Mouse (Mus musculus) cerebellum, adult 11 months (tissue): ENCODE data around the gene Fndc9.

Experiments used
- DNase-seq: peaks from one replicate; pipeline ENCODE4 v3.0.0; 2022

Fndc9 gene

DNA sequence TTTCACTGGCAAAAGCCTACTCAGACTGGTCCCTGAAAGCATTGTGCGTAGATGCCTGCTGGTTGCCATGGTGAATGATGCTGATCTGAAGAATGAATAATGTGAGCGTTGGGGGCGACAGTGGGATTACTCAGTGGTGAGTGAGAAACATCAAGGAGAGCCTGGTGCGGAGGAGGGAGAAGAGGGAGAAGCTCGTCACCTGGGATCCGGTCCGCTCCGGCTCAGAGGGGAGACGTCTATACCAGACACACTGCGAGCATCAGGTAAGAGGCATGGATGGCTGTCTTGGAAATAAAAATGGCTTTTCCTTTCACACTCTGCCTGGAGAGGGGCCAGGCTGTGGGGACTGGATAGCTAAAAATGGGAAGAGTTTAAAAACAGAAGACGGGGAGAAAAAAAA lies at the start of gene Fndc9:
Gene Fndc9 (plus strand): TSS at position 198 of the 400 bp plus-strand sequence.
- no peak for DNase-seq

DNA sequence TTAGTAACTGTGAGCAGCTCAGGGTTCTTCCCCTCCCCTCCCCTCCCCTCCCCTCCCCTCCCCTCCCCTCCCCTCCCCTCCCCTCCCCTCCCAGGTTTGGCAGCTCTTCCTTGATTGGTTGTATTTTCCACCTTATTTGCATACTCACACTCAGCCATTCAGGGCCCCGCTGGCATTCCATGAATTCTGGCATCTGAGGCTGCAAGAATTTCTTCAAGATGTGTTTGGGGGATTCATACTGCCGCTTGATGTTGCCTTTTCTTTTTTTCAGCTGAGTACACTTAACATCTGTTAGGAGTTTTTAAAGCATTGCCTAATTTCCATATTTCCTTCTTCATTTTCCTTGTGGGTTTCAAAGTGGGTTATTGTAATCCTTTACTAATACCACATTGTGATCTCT lies 47.0 kb upstream of the Fndc9 start:
- DNase-seq: no peak

DNA sequence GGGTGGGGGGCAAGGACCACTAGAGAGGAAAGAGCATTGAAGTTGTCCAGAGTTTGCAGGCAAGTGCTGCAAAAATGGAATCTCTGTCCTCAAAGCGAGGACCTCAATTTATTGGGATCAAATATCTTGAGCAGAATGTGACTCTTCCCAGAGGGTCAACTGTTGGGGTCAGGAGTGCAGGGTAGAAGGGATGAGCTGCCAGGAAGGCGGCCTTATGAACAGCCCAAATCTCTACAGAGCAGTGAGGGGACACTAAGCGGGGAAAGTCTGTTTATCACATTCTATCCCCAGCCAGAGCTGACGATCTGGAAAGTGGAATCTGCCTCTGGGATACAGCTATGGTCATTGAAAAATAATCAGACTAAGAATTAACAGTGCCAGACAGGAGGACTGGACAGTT lies 41.2 kb upstream of the Fndc9 start:
- DNase-seq: no peak

DNA sequence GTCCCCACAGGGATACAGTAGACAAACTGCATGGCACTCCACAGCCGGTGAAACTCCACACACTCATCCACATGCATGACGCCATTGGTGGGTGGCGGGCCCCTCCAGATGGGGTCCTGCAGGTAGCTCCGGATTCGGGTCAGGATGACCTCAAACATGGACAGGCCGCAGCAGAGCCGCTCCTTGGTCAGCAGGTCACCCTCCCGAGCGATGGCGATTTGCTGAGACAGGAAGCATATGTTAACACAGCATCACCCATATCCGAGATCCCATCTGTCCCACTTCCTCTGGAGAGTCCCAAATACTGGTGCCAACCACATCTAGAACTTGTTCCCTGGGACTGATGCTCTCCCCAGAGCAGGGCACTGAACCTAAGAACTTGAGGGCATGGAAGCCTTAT lies 34.7 kb upstream of the Fndc9 start:
- peak; percentile 36 for DNase-seq

DNA sequence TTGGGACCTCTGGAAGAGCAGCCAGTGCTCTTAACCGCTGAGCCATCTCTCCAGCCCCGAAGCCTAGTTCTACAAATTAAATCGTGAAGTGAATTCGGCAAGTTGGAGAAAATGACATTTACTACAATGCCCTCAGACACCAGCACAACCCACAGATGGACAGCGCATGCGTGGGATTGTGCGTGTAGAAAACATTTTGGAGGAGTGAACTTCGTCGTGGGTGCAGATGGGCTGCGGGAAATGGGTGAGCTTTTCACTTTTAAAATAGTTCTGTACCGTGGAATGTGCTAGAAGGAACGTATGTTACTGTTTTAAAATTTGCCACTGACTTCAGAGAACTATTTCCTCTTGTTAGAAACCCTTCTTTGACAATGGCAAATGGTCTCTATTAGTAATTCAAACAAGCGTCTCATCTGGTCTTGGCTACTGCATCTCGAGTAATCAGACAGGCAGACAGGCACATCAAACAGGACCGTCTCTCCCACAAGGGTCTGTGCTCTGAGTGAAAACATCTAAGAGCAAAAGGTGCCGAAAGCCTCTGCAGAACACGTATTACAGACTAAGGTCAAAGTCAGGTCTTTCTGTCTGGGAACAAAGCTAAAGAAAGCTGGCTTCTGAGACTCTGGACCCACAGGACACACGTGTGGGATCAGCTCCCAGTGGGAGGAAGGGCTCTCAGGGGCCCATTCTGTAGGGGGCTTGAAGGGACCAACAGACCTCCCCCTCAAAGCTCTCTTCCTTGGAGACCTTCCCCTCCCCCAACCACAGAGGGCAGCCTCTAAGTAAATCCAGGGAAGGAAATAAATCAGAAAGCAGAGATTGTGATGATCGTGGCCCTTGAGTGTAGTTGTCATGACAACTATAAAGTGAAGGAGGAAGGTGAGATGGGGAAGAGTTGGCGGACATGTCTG lies 33.4 kb upstream of the Fndc9 start:
- DNase-seq: no peak

DNA sequence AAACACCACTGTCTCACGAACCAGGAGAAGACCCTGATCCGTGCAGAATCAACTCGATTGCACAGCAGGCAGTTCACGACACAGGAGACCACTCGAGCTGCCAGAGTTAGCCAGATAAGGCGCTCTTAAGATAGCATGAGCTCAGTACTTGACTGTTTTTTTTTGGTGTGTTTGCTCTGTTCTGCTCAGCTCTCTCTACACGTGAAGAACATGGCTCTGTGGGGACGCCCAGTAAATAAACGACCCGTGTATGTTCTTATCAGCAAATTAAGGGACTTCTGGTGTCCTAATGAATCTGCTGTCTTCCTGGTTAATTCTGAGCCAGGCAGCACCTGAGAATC lies 32.8 kb upstream of the Fndc9 start:
- DNase-seq: no peak

DNA sequence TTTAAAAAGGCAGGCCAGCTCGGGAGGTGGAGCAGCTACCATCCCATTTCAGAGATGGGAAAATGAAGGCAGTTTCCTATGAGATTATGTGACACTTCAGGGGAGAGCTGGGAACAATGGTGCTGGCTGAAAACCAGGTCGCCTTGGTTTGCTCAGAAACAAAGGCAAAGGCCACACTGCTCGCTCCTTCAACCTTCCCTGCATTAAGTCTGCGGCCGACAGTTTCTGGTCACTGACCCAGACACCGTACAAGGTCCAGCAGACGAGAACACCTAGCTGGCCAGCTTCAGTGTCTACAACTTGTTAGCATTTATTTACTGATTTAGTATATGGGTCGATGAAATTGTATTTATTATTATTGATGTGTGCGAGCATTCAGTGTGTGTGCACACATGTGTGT lies 30.5 kb upstream of the Fndc9 start:
- no peak for DNase-seq

DNA sequence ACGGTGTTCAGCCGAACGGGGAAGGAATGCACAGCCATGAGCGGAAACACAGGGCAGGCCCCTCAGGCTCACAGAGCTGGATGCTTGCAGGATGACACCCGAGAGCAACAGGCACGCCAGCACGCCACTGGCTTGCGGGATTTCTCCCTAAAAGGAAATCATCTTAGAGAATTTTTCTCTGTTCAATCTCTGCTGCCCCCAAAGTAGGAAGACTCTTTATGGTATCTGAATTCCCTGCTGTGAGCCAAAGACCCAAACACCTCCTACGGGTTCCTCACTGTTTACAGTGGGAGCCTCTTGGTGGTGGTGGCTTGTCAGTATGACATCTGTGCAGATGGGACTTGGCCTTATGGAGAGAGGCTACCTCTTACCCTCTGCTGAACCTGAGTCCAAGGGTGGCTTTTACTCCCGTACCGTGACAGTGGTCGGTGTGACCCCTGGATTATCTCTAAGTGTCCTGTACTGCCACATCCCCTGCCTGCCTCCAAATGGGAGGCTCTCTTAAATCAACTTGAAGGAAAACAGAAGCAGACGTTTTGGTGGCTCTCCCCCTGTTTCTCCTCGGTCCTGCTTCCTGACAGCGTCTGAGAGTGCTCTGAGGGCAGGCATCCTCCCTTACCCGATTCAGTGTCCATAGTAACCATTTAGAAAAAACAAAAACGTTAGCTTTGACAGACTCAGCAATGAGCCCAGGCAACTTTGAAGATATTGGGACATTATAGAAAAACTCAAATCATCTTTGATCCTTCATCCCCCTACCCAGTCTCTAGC lies 29.5 kb upstream of the Fndc9 start:
- DNase-seq: no peak

DNA sequence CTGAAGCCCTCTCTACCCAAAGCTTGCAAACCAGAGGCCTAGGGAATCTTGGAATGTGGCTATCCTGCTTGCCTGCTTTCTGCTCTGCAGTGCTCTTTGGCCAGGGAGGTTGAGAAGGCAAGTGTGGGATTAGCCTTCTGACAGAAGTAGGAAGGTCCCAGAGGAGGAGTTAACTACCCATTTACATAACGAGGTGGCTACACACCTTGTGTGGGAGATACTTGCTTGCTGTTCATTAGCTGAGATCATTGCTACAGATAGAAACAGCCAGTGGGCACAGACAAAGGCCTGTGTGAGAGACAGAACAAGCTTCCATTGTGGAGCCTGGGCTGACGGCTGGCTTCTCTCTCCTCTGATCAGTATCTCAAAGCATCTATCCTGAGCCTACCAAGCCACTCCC lies 25.4 kb upstream of the Fndc9 start:
- no peak for DNase-seq

DNA sequence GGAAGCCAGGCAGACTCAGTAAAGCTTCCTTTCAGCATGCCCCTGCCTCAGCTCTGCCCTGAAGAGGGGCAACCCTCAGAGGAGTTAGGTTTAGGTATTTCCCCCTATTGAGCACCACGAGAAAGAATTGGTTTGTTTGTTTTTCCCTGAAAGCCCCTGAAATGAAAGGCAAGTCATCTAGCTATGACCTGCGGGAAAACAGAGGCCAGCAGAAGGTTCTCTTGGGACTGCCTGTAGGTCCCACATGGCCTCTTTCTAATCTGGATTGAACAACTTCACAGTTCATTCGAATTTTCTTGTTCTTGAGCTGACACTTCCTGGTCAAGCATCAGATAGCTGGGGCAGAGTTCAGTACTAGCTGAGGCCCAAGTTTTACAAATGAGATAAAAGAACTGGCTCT lies 23.5 kb upstream of the Fndc9 start:
- DNase-seq: no peak

DNA sequence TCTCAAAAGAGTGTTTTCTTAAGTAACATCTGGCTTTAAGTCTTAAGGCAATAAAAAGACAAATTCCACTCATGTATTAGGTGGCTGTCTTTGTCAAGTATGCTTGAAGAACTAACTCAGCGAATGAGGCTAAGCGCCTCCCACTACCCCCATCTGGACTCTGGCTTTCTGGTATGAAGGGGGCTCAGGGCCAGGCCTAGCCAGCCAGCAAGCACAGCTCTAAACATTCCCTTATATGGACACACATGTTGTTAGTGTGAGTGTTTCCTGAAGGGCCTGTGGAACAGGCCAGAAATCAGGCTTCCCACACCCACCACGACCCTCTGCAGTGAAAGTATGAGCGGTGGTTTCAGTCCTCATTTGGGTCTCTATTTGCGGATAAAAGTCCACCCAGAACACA lies 21.5 kb upstream of the Fndc9 start:
- no peak for DNase-seq

DNA sequence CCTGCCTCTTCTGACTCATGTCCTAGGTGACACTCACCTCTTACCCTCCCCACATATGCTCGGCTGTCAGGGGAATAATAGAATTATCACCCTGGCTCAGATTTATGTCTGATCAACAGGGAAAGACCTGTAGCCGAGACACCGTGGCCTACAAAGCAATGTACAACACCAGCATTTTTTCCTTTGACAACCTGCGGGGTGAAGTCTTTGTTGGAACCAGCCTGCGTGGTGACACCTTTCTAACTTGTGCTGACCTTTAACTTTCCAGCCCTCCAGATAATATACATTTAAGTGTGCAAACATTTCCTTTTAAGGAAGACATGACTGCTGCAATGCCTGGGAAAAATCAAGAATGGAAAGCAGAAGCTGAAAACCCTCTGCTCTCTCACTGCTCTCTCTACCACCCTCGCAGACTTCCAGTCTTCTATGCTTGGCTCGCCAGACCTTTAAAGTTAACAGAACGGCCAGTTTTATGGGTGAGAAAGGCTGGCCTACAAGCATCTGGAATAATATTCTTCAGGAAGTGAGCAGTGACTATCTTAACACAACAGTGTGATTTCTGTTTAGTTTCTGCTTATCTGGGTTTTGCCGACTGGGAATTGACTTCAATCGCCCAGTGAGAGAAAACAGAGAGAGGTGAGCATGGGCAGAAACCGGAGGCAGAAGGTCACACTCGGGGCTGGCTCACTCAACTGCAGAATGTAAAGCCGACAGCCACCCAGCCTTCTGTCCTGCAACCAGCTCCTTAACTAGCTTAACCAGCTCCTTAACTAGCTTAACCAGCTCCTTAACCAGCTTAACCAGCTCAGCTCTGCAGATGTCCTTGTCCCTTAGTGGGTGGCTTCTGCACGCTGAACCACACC lies 20.7 kb upstream of the Fndc9 start:
- no peak for DNase-seq

DNA sequence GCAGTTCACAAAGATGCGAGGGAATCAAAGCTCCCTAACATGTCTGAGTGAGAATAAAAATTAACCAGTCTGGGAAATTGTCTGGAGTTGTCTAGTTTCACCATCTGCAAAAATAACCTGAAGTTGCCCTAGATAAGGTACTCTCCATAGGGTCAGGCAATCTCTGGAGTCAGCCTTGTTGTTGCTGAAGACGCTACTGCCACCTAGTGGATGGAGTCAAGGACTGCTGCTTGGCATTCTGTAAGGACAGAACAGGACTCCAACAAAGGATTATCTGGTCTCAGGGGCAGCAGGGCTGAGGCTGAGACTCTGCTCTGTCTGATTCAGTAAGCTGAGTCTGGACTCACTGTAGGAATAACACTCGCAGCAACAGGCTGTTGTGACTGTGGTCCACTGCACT lies 20.0 kb upstream of the Fndc9 start:
- DNase-seq: peak; percentile 50

DNA sequence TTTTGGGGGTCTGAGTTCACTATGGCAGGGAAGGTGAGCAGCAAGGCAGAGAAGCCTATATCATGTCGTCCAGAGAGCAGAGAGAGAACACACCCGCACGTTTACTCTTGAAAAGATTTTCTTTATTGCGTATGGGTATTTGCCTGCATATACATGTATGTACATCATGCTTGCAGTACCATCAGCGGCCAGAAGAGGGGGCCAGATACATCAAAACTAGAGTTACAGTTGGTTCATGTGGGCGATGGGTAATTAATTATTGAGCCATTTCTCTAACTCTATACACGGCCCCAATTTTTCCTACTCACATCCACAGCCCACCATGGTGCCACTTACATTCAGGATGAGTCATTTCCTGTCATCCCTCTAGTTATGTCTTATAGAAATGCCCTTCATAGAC lies 18.7 kb upstream of the Fndc9 start:
- DNase-seq: peak; percentile 32

DNA sequence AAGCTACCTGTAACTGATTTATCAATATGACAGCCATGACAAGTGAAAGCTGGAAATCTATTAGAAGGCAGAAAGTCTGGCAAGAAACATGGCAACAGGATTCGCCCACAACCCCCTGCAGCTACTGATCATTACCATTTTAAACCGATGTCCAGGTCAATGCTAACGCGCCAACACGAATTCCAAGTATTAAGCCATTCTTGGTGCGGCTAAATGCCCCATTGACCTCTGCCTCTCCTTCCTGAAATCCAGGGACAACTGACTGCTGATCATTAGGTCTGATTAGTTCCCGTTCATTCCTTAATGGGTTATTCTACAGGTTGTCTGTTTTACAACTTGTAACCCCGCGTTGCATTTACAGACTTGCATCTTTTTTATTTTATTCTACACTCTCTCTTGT lies 17.6 kb upstream of the Fndc9 start:
- no peak for DNase-seq

DNA sequence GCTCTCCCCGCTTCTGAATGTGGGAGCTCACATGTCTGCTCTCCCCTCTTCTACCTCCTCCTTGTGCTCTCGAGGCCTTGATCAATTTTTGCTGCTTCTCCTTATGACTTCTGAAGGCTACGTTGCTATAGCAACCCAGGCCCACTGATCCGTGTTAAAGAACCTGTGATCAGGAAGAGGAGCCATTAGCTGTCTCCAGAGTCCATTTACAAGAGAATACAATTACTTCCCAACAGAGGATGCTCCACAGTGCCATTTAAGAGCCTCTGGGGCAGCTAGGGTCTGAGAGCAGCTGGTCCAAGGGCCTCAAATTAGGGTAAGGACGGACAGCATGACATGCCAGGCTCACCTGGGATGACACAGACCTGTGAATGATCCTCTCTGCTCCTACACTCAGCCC lies 16.7 kb upstream of the Fndc9 start:
- DNase-seq: no peak

DNA sequence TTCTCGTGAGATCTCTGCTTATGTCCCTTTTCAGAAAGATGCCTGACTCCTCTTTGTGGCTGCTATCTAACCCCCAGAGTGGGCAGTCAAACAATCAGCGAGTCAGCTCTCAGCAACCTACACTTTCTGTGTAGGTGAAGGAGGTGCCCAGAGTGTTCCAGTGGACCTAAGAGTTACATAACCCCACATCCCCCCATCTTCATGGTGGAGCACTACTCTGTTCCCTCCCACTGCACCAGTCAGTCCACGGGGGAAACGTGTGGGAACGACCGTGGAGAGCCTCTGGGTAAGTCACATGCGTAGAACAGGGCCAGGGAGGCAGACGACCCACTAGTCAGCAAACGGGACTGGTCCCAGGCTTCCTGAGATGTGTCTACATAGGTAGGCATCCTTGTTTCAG lies 16.0 kb upstream of the Fndc9 start:
- DNase-seq: no peak

DNA sequence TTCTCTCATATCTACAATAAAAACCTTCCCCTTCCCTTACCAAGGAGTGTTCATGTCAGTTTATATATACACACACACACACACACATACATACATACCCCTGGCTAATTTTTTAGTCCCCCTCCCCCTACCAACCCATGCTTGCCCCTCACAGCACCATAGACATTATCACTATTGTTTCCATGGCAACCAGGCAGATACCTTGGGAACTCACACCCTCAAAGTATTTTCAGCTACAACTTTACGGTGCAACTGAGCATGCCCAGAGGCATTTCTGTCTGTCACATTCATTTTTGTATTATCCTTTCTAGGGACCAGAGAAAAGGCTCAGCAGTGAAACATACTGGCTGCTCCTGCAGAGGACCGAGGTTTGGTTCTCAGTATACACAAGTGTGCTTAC lies 15.1 kb upstream of the Fndc9 start:
- no peak for DNase-seq

DNA sequence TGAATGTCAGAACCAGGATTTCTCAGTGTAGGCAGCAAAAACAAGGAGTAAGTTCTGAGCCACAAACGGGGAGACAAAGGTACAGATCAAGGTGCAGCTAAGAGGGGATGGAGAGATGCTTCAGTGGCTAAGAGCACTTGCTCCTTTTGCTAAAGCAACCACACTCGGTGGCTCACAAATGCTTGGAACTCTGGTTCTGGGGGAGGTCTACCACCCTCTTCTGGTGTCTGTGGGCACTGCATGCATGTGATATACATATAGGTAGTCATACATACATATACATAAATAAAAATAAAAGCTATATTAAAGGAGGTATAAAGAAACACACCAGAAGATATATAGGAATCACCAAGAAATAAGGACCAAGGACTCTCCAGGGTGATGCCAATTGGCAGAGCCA lies 11.8 kb upstream of the Fndc9 start:
- DNase-seq: no peak

DNA sequence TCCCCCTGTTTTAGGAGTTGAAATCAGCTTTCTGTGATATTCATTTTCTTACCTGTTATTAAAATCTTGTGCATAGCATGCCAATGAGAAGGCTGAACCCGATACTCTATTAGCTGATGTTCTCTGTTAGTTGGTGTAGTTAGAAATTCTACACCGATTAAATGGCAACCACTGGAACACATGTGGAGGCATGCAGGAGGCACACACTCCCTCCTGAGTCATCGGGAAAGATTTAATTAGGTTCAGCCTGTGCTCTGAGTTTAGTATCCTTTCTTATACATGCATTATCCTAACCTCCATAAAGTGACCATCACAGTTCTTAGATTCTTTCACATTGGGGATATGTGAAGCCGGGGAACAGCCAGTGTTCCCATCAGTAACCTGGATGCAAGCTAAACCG lies 10.0 kb upstream of the Fndc9 start:
- no peak for DNase-seq

DNA sequence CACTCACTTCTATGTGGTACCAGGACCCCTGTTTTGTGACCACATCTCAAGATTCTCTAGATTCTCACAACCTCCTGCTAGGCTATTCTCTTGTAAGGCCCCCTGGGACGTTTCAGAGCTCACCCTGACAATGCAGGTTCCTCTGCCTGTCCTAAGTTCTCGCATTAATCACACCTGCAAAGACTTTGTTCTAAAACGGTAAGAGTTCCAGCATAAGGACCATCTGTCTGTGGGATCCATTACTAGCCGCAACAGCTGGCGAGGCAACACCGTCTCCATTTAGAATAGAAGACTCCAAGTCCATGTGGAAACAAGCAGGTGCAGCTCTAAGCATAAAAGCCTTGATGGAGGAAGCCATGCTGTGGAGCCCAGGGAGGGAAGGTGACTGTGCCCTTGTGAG lies 5.1 kb upstream of the Fndc9 start:
- no peak for DNase-seq

DNA sequence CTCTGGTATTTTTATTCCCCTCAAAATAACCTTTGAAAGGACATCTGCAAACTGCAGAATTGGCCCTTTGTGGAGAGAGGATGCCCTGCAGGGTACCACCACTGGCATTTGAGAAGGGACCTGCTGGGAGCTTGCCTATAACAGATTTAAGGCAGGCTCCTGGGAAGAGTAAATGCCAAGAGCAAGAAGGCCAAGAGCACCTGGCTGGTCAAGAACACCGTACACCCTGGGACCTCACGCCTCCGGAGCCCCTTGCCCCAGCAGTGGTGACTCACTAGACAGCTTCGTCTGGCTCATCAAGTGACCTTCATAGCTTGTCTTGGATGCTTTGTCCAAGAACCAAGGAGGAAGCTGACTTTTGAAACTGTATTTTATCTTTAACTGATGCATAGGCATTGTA lies 2.5 kb upstream of the Fndc9 start:
- DNase-seq: no peak

DNA sequence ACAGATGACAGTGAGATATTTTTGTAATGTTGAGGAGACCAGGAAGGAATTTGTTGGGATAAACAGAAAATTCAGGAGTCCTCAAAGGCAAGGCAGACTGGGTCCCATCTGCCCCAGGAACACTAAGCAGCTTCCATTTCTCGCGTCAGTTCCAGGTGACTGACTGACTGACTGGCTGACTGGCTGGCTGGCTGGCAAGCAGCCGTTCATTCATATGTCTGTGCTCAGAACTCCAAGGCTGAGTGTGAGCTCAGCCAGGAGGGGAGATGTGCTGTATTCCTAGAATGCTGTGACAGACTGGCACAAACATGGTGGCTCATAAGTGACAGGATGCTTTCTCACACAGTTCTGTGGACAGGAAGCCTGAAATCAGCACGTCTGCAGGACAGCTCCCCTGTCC lies 1.4 kb upstream of the Fndc9 start:
- no peak for DNase-seq

DNA sequence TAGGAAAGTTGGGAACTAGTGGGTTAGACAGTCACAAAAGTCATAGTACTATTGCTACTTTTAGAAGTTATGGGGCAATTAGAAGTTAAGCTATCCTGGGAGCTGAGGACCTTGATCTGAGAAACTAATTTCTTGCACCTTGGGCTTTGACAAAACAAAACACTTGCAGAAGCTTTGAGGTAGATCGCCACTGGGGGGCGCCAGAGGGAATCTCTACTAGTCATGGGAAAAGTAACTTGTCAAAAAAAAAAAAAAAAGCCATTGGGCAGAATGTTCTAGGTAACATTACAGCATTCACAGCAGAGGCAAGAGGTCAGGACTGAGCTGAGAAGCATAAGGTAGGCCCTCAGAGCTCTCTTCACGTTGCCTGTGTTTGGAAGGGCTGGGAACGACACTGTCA lies 1.6 kb downstream of the Fndc9 start:
- peak; percentile 51 for DNase-seq
